Mouse (Mus musculus) T-cell, adult 2 months (primary cell): ENCODE measurements around the gene D930048N14Rik.
"Not testable (repeated sequence)": the region's sequence is repeated elsewhere in the genome, so short reads cannot be mapped to it uniquely, and the experiment has no call there.

Source experiments
- DNase-seq: peaks from one replicate; pipeline ENCODE4 v3.0.0; 2022; ENCODE audit warnings: low spot score

D930048N14Rik gene

DNA sequence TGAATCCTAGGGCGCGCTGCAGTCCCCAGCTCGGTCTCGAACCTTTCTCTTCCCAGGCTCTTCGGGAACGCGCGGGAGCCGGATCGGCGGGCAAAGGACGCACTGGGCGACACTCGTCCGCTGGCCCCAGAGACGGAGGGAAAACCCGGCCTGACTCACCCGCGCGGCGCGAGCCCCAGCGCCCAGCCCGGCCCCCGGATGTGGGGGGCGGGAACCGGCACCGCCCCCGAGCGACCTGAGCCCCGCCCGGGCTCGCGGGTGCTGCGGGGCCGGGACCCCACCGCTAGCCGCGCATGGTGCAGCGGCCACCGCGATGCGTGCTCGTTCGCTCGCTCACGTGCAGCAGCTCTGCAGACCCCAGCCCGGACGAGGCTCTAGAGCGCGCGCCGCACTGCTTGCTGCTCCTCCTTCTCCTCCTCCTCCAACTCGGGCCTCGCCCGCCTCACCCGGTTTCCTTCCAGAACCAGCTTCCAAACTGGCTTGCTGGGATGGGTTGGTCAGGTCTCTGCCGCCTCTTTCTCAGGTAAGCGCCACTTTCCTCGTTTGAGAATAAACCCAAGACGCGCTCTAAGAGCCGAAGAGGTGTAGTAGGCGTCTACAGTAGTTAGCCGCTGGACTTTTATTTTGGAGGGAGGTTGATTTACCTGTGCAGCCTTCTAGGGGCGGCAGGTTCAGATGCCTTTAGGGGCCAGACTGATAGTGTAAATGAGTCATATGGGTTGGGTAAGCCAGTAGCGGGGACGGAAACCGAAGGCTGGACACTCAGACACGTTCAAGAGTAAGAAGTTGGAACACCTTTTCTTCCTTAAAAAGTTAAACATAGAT lies at the start of gene D930048N14Rik, which contains the start of gene N4bp3:
TSS of gene D930048N14Rik (plus strand) at position 264 of the 825 bp plus-strand sequence.
TSS of gene N4bp3 (minus strand) at position 152 of the 825 bp plus-strand sequence.
- DNase-seq, result peak; percentile 73

DNA sequence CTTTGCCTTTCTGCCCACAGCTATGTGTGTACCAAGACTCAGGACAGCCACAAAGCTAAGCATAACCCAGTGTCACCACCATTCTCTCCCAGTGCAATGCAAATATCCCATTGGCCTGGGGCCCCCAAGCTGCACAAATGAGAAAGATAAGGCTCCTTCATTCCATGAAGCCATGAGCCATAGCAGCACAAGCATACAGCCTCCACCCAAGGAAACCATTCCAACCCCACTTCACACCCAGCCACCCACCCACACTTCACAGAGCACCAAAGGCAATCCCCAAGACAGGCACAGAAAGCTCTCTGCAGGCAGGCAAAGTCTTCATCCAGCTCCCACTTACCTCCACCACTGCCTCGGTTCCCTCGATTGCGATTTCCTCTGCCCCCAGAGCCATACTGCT lies 48.5 kb upstream of the D930048N14Rik start:
- no peak for DNase-seq

DNA sequence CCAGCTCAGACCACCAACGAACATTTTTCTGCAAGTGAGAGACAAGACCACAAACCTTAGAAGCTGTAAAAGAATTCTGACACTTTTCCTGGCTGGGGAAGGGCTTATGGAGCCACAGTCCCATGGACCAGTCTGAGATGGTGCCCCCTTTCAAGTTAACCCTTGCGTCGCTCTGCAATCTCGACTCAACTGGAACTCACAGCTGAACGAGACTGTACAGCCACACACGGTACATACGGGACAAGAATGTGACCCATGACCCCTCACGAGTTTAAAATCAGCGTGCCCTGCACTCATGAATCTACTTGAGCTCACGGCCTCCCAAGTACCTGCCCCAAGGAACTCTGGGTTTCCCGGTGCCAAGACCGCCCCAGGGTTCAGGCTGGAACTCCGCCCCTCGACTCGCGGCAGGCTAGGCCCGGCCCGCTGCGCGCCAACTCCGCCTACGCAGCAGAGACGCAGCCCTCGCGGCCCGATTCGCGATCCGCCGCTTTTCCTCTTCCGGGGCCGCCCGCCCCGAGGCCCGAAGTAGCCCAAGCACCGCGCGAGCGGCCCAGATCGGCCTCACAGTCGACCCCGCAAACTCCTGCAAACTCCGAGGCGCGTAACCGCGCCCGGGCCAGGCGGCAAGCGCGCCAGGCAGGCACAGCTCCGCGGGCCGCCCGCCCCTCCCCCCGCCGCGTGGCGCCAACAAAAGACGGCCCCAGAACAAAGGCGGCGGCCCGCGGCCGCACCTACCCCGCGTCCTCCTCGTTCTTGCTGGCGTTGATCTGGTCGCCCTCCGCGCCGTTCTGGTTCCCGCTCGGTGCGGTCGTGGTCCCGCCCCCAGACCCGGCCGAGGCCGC lies 44.9 kb upstream of the D930048N14Rik start:
- peak; percentile 86 for DNase-seq

GRCm38 (mm10) chr11:51606447-51607095 lies 44.2 kb upstream of the D930048N14Rik start, which contains the start of gene Hnrnpab:
Gene Hnrnpab (minus strand): TSS chr11:51606847.
- DNase-seq, result peak; percentile 97

GRCm38 (mm10) chr11:51607096-51607738 lies 43.5 kb upstream of the D930048N14Rik start:
- no peak for DNase-seq

DNA sequence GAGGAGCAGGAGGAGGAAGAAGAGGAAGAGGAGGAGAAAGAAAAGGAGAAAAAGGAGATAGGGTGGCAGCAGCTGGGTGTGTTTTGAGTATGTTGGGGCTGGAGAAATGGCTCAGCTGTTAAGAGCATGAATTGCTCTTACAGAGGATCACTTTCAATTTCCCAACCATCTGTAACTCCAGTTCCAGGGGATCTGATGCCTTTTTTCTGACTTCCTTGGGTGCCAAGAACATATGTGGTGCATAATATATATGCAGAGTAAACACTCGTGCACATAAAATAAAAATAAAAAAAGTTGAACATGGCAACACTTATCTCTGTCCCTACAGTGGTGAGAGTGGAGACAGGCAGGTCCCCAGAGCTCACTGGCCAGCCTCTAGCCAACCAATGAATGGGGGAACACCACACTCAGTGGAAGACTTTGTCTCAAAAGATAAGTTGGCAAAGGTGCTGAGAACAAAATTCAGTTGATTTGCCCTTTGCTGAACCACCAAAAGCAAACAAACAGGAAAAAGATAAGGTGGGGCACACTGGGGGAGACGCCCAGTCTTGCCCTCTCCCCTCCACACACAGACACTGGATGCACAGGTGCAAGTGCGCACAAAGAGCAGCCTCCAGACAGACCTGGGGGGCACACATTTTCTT lies 41.4 kb upstream of the D930048N14Rik start:
- DNase-seq, result no peak

- not testable (repeated sequence) for DNase-seq
Measured at GRCm38 (mm10) chr11:51609940-51610339, 40.8 kb upstream of the D930048N14Rik start.

DNA sequence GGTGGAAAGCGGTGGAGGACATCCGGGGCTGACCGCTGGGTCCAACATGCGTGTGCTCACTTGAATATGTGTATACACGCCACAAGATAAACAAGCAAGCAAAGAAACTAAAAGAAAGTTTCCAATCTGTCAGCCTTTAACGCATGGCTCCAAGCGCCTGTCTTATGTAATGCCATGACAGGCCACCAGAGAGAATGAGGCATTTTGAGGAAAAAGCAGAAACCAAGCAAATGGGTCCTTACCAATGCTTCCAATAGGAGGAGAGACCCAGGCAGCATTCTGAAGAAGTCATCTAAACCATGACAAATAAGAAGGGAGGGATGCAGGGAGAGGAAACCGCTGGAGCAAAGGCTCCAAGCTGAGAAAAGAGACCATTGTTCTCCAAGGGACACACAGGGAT lies 36.5 kb upstream of the D930048N14Rik start:
- DNase-seq, result no peak

DNA sequence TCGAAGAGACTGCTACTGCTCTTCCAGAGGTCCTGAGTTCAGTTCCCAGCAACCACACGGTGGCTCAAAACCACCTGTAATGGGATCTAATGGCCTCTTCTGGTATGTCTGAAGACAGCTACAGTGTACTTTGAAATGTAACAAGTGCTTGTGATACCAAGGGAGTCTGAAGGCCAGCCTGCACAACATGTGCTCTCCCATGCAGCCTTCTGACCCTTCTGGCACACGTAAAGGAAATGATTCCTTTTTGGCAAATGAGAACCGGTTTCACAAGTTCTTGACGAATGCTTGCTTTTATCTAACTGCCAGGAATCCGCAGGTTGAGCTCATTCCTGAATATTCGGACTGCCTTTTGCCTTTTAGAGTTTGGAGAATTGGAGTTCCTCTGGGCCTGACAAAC lies 35.6 kb upstream of the D930048N14Rik start:
- DNase-seq, result no peak

DNA sequence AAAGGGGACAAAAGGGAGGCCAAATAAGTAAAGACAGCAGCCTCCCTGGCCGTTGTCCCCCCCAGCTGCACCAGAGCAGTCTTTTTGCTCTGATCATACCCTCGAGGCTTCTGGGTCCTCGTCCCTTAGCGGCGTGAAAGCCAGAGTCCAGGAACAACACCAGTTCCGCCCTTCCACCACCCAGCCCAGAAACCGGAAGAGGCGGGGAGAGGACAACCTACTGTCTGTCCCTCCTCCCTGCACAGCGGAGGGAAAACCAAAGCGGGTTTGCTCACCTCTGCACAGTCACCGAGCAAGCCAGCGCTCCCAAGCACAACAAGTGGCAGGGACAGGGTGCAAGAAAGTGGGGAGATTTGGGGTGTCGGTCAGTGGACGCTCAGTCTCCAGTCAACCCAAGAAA lies 35.2 kb upstream of the D930048N14Rik start:
- DNase-seq, result peak; percentile 56

GRCm38 (mm10) chr11:51616113-51616512 lies 34.6 kb upstream of the D930048N14Rik start:
- not testable (repeated sequence) for DNase-seq

GRCm38 (mm10) chr11:51617693-51618092 lies 33.1 kb upstream of the D930048N14Rik start:
- DNase-seq, result peak; percentile 74

DNA sequence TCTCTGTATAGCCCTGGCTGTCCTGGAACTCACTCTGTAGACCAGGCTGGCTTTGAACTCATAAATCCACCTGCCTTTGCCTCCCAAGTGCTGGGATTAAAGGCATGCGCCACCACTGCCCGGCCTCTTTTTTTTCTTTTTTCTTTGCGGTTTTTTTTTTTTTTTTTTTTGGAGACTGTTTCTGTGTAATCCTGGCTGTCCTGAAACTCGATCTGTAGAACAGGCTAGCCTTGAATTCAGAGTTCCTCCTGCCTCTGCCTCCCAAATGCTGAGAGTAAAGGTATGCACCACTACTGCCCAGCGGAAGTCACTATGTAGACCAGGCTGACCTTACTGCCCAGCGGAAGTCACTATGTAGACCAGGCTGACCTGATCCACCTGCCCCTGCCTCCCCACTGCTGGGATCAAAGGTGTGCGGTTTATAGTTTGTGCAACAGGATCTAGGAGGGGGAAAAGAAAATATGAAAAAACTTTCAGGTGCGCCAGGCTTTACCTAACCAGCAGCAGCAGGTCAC lies 31.8 kb upstream of the D930048N14Rik start:
- no peak for DNase-seq

DNA sequence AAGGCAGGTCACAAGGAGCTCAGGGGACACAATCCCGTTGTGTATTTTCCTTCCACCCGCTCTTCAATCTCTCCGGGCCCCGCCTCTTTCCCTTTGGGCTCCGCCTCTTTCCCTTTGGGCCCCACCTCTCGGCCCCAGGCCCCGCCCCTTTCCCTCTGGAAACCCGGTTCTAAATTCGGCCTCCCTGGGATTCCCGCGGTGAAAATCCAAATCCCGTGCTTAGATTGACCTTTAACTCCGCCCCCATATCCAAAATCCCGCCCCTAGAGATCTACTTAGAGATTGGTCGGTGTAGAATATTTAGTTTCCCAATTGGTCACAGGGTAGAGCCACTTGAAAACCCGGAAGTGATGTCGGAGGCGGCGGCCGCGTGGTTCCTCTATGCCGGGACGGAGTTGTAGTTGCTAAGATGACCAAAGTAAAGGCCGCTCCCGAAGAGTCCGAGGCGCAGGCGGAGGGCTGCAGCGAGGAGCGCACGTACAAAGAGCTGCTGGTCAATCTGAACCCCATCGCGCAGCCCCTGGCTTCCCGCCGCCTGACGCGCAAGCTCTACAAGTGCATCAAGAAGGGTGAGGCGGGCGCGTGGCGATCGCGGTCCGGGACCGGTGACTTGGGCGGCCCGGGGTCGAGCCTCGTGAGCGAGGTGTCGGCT lies 31.2 kb upstream of the D930048N14Rik start, which contains the start of gene Nhp2:
TSS of gene Nhp2 (plus strand) at position 327 of the 652 bp plus-strand sequence.
- DNase-seq, result peak; percentile 88

GRCm38 (mm10) chr11:51620084-51620483 lies 30.7 kb upstream of the D930048N14Rik start:
- no peak for DNase-seq

- DNase-seq, result no peak
Measured at GRCm38 (mm10) chr11:51621776-51622175, 29.0 kb upstream of the D930048N14Rik start.

DNA sequence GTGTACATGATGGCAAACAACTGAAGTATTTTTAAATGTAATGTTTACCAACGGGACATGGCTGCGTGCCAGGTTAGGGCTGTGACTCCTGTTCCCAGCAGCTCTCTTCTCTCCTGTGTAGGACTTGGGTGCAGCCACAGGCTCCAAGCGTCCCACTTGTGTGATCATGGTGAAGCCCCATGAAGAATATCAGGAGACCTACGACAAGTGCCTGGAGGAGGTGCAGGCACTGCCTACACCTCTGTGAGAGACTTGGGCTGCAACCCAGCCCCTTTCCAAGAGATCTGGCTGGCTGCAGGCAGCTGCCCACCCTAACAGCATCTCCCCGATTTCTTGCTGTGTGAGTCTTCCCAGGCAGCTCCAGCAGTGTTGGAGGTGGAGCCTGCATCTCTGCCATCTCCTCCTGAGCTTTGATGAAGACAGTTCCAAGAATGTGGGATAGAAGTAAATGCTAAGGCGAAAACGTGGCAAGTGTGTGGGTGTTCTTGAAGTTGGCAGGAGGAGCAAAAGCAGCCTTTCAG lies 27.7 kb upstream of the D930048N14Rik start:
- DNase-seq, result no peak

- DNase-seq, result no peak
Measured at GRCm38 (mm10) chr11:51625187-51625820, 25.4 kb upstream of the D930048N14Rik start.

DNA sequence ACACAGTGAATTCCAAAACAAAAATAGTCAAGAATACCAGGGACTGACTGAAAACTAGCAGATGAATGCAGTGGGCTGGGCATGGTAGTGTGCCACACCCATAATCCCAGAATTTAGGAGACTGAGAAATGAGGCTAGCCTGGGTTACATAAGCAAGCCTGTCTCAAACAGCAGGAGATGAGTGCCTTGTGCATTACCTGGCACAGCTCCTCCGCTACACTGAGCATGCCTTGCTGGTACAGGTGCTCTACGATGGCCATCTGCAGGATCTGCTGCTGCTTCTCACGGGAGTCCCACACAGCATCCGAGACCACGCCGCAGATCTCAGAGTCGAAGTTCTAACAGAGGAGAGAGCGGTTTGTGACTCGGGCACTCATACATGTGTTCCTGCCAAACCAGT lies 23.3 kb upstream of the D930048N14Rik start:
- no peak for DNase-seq

DNA sequence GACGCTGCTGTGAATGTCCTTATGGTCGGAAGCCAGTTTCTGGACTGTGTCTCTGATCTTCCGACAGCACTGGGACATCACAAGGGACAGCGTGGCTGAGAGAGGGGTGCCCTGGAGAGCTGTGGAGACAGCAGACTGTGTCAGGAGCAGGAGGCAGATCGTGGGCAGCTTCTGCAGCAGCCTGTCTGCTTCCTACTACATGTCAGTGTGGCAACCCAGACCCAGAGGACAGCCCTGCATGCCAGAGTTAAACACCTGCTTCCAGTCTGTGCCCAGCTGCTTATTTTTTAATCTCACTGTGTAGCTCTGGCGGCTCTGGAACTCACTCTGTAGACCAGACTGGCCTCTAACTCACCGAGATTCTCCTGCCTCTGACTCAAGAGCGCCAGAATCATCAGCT lies 22.8 kb upstream of the D930048N14Rik start:
- DNase-seq, result no peak
